Mouse (Mus musculus) lung, postnatal 0 days (tissue): ENCODE data around the gene C5ar1.

Experiments used
- CTCF ChIP-seq: IDR thresholded peaks from 2 replicates; pipeline ENCODE4 v1.5.1; 2016; ENCODE audit warnings: antibody characterized with exemption, mild to moderate bottlenecking
- EP300 ChIP-seq: IDR thresholded peaks from 2 replicates; pipeline ENCODE4 v1.6.1; 2016; ENCODE audit warnings: antibody characterized with exemption, mild to moderate bottlenecking, control low read depth

GRCm38 (mm10) chr7:16198540-16198939, 60.8 kb downstream of the C5ar1 start:
- TF ChIP-seq CTCF = no peak
- no peak for TF ChIP-seq EP300
